Mouse (Mus musculus): Measurements from ENCODE around the gene Rhbdf1.
A peak's percentile ranks its signal among the peaks of the same experiment; 100 is the strongest.

The Rhbdf1 gene

GRCm38 (mm10) chr11:32221951-32222409, at the start of gene Rhbdf1:
Gene Rhbdf1 (minus strand): TSS chr11:32222300.
- peak; percentile 71 for DNase-seq (ENCODE audit: extremely low read depth, insufficient read length, low spot score)

GRCm38 (mm10) chr11:32271178-32271577, 49.1 kb upstream of the Rhbdf1 start:
- DNase-seq (ENCODE audit: extremely low read depth, insufficient read length, low spot score), result peak; percentile 27

GRCm38 (mm10) chr11:32268952-32269351, 46.9 kb upstream of the Rhbdf1 start:
- no peak for DNase-seq (ENCODE audit: extremely low read depth, insufficient read length, low spot score)

GRCm38 (mm10) chr11:32267964-32268363, 45.9 kb upstream of the Rhbdf1 start:
- DNase-seq (ENCODE audit: extremely low read depth, insufficient read length, low spot score), result peak; percentile 32

DNA sequence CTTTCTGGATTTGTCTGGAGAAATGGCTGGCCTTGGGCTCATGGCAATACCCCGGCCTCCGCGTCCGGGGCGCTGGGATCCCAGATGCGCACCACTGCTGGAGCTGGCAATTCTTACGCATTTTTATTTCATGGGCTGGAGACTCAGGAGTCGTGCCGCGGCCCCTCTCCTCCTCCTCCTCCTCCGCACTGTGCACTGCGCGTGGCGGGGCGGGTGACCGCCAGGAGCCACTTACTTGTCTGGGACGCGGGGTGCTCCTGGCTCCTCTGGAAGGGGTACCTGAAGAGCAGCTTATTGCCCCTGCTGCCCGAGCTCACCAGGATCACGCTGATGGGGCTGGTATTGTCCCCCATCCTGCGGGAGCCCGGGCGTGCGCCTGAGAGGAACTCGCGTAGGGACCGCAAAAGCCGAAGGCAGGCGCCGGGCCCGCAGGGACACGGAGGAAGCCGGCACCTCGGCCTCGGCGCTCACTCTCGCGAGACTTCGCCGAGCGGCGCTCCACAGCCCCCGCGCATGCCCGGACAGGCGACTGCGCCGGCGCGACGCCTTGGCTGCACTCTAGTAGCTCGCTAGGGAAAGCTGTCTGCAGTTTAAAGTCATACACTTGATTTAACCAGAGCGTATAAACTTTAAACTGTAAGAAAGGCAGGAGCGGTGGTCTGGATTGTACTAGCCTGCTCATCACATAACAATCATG, 45.2 kb upstream of the Rhbdf1 start, which contains the start of gene Nprl3:
Nprl3 (minus strand) TSS at position 520 of the 697 bp plus-strand sequence.
- peak; percentile 95 for DNase-seq (ENCODE audit: extremely low read depth, insufficient read length, low spot score)

GRCm38 (mm10) chr11:32266776-32267175, 44.7 kb upstream of the Rhbdf1 start:
- no peak for DNase-seq (ENCODE audit: extremely low read depth, insufficient read length, low spot score)

DNA sequence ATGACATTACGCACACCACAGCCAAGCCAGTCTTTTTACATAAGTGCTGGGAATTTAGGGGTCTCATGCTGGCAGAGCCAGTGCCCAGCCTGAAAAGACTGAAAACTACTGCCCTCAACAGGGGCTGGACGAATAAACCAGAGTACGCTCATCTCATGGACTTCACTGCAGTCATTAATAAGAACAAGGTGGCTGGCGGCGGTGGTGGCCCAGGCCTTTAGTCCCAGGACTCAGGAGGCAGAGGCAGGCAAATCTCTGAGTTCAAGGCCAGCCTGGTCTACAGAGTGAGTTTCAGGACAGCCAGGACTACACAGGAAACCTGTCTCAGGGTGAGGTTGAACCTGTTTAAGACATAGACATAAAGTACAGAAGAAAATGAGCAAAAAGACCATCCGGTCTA, 44.1 kb upstream of the Rhbdf1 start:
- no peak for DNase-seq (ENCODE audit: extremely low read depth, insufficient read length, low spot score)

DNA sequence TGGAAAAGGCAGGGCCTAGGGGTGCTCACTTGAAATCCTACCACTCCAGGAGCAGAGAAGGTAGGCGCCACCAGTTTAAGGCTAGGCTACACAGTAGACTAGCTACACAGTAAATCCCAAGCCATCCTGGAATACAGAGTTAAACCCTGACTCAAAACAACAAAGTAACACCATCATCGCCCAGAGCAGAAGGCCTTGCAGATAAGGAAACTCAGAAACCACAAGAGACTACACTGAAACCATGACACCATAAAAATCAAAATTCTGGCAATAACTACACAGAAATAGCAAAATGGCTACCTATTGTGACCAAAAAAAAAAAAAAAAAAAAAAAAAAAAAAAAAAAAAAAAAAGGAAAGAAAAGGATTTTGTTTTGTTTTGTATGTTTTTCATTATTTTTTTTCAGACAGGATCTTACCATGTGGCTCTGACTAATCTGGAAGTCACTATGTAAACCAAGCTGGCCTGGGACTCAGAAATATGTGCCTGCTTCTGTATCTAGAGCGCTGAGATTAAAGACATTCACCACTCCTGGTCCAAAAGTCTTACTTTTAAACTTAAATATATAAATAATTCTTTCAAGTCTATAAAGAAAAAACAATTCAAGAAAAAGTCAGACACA, 43.1 kb upstream of the Rhbdf1 start:
- DNase-seq (ENCODE audit: extremely low read depth, insufficient read length, low spot score), result no peak

- DNase-seq (ENCODE audit: extremely low read depth, insufficient read length, low spot score), result no peak
Measured at GRCm38 (mm10) chr11:32262674-32263415, 40.7 kb upstream of the Rhbdf1 start.

- DNase-seq (ENCODE audit: extremely low read depth, insufficient read length, low spot score), result no peak
Measured at GRCm38 (mm10) chr11:32256566-32256965, 34.5 kb upstream of the Rhbdf1 start.

DNA sequence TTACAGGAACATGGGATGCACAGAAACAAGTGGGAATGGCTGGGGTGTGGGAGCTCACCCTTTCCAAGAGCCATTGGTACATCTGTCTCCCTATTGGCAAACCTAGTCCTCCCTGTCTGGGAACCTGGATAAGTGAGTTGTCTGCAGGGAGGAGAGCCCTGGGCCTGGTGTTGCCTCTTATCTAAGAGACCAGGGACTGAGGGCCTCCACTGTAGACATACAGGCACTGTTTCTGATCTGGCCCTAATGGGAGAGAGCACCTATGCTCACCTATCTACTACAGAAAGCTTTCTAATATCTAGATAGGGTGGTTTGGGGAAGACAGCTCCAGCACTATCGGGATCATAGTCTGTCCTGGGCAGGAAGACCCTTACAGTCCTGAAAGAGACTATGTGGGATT, 34.0 kb upstream of the Rhbdf1 start:
- DNase-seq (ENCODE audit: extremely low read depth, insufficient read length, low spot score), result no peak

GRCm38 (mm10) chr11:32253121-32253520, 31.0 kb upstream of the Rhbdf1 start:
- DNase-seq (ENCODE audit: extremely low read depth, insufficient read length, low spot score), result no peak

GRCm38 (mm10) chr11:32250880-32251763, 29.0 kb upstream of the Rhbdf1 start:
- no peak for DNase-seq (ENCODE audit: extremely low read depth, insufficient read length, low spot score)

DNA sequence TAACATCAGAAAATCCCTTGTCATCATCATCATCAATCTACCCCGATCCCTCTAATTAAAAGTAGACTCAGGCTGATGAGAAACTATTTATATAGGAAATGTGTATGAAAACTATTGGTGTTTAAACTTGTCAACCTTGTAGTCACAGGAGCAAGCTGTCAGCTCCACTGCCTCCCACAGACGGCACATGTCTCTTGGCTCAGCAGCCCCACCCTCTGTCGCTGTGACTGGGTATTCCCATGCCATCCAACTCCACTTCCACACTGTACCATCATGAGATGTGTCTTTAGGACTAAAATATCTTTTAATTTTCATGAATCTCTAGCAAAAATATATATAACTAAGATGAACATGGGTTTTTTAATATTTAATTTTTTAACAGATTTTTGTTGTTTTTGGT, 26.2 kb upstream of the Rhbdf1 start:
- DNase-seq (ENCODE audit: extremely low read depth, insufficient read length, low spot score), result no peak

- DNase-seq (ENCODE audit: extremely low read depth, insufficient read length, low spot score), result no peak
Measured at GRCm38 (mm10) chr11:32247068-32247467, 25.0 kb upstream of the Rhbdf1 start.

- no peak for DNase-seq (ENCODE audit: extremely low read depth, insufficient read length, low spot score)
Measured at GRCm38 (mm10) chr11:32245614-32246013, 23.5 kb upstream of the Rhbdf1 start.

DNA sequence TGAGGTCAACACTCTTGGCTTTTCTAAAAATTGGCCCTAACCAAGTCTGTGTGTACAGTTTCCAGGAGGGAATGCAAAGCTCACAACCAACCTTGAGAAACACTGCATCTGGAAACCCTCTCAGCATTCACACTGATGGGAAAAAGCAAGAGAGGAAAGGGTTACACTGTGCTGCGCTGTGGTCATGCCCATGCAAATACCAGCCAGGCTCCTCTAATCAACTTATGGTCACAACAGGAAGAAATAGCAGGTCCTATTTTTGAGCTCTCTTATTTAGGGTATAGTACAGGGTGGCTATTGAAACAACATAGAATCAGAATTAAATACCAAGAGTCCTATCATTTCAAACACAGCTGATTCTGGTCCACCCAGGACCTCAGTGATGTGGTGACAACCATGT, 22.5 kb upstream of the Rhbdf1 start:
- no peak for DNase-seq (ENCODE audit: extremely low read depth, insufficient read length, low spot score)

GRCm38 (mm10) chr11:32244064-32244463, 22.0 kb upstream of the Rhbdf1 start:
- DNase-seq (ENCODE audit: extremely low read depth, insufficient read length, low spot score), result no peak

- DNase-seq (ENCODE audit: extremely low read depth, insufficient read length, low spot score), result no peak
Measured at GRCm38 (mm10) chr11:32243205-32243955, 21.3 kb upstream of the Rhbdf1 start.

DNA sequence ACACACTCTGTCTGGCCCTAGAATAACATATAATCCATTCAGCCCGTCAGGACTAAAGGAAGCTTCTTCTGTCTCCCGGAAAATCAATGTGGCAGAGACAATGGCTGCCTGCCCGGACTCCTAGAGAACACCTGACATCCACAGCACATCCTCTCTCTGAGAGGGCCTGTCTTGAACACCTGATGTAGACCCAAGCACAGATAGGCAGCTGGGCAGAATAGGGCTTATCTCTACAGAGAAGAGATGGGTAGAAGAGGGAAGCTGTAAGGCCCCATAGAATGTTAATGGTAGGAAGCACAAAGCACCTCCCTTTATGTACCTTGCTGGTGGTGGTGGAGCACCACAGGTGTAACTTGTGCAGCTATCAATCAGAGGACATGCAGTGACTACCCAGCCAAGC, 20.1 kb upstream of the Rhbdf1 start:
- no peak for DNase-seq (ENCODE audit: extremely low read depth, insufficient read length, low spot score)

All from 3134 (cell line).